Mouse (Mus musculus) stomach, postnatal 0 days (tissue): ENCODE data around the gene Lyplal1.

Experiments
- CTCF ChIP-seq: IDR thresholded peaks from 2 replicates; pipeline ENCODE4 v1.5.1; 2016; ENCODE audit warnings: antibody characterized with exemption, low read depth, mild to moderate bottlenecking, moderate library complexity
- EP300 ChIP-seq: optimal IDR thresholded peaks from 2 replicates; pipeline ENCODE3; 2016; ENCODE audit warnings: antibody characterized with exemption

- TF ChIP-seq CTCF, result no peak
- no peak for TF ChIP-seq EP300
These were observed 50.7 kb downstream of the Lyplal1 start for GRCm38 (mm10) chr1:186066266-186066897.
